Mouse (Mus musculus): ENCODE results near the gene Tmem143. TPM values are rescaled to one million over a fixed set of nuclear protein-coding genes. Genes with fewer than 3 reads are reported as not detected.
"Not testable (repeated sequence)": the region's sequence is repeated elsewhere in the genome, so short reads cannot be mapped to it uniquely, and the experiment has no call there.

Gene Tmem143
- polyA plus RNA-seq, 1 experiment from 2014 or later: 5.1 TPM

DNA sequence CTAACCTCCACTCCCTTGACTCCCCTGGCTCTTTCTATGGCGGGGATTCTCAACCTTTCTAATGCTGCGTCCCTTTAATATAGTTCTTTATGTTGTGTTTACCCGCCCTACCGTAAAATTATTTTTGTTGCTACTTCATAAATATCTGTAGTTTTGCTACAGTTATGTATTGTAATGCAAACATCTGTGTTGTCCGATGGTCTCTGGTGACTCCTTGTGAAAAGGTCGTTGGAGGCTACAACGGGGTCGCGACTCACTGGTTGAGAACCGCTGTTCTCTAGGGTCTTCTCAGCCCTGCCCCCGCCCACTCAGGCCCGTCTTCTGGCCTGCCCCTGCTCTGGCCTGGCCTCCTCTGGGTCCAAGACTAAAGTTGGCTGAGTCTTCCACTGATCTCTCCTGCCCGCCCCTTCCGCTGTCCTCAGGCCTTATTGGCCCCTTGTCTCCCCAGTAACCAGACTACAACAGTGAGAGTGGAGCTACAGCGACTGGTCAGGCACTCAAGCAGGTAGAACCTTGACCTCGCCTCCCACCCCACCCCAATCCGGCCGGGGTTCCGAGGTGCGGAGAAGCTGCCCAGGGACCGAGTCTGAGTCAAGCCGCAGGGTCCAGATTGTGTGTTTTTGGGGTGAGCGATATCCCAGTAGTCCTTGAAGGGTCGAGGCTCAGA lies 27.2 kb downstream of the Tmem143 start, which contains the start of gene Ccdc114:
Gene Ccdc114, plus strand, starts transcription at position 311 of the 667 bp plus-strand sequence.
- H3K27me3 ChIP-seq (ENCODE audit: control insufficient read depth, insufficient read depth, low read length): no peaks in the 10 kb centered on the region
- peak within 1 kb of the TSS; percentile 45 for H3K9ac ChIP-seq (replicated peaks; ENCODE audit: low read length)
- DNase-seq (peak; percentile 38), ATAC-seq (ENCODE audit: low FRiP score, low TSS enrichment) (0 out of 2 replicates have a peak, but pooled peaks have one; percentile 19)
- peak within 1 kb of the TSS; percentile 81 for H3K27ac ChIP-seq (replicated peaks; ENCODE audit: low read depth, low read length)
- H3K4me3 ChIP-seq (replicated peaks; ENCODE audit: low read depth, low read length): peak within 1 kb of the TSS; percentile 50
- no peaks in the 10 kb centered on the region for H3K9me3 ChIP-seq (ENCODE audit: control insufficient read depth, low read length)
- peaks cover 6% of the 10 kb centered on the region for H3K4me1 ChIP-seq (ENCODE audit: control insufficient read depth, insufficient read depth, low read length)
- H3K4me2 ChIP-seq (ENCODE audit: low read length): peak within 1 kb of the TSS; percentile 72
- no peaks in the 10 kb centered on the region for H3K36me3 ChIP-seq (ENCODE audit: control insufficient read depth, insufficient read depth, low read length)
- 3% methylated on average over 24 of the region's 24 CpGs for WGBS

DNA sequence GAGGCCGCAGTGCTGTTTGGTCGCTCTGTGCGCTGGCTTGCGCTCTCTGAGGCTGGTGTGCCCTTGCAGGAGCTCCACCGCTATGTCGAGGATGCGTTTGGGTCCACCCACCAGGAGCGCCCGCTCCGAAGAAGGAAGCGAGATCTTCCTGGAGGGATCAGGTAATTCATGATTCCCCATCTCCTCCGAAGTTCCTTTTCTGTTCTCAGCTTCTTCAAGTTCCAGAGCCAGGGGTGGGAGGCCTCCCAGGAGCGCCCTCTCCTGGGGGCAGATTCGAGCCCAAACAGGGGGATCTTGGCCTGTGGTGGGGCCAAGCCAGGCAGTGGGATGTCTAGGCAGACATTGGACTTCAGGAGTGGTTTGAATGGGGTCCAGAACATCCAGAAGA lies 27.7 kb downstream of the Tmem143 start:
- Histone ChIP-seq H3K27me3 (ENCODE audit: control insufficient read depth, insufficient read depth, low read length) (no peaks in the 10 kb centered on the region), H3K4me1 (ENCODE audit: control insufficient read depth, insufficient read depth, low read length) (peaks cover 6% of the 10 kb centered on the region), H3K27ac (replicated peaks; ENCODE audit: low read depth, low read length) (no peak overlapping the region), H3K36me3 (ENCODE audit: control insufficient read depth, insufficient read depth, low read length) (no peaks in the 10 kb centered on the region), H3K4me2 (ENCODE audit: low read length) (peak overlapping the region; percentile 72), H3K9ac (replicated peaks; ENCODE audit: low read length) (no peak overlapping the region), H3K4me3 (replicated peaks; ENCODE audit: low read depth, low read length) (peak overlapping the region; percentile 50), H3K9me3 (ENCODE audit: control insufficient read depth, low read length) (no peaks in the 10 kb centered on the region)
- ATAC-seq (ENCODE audit: low FRiP score, low TSS enrichment) (no peak), DNase-seq (no peak)
- WGBS: 14% methylated on average over 14 of the region's 14 CpGs

DNA sequence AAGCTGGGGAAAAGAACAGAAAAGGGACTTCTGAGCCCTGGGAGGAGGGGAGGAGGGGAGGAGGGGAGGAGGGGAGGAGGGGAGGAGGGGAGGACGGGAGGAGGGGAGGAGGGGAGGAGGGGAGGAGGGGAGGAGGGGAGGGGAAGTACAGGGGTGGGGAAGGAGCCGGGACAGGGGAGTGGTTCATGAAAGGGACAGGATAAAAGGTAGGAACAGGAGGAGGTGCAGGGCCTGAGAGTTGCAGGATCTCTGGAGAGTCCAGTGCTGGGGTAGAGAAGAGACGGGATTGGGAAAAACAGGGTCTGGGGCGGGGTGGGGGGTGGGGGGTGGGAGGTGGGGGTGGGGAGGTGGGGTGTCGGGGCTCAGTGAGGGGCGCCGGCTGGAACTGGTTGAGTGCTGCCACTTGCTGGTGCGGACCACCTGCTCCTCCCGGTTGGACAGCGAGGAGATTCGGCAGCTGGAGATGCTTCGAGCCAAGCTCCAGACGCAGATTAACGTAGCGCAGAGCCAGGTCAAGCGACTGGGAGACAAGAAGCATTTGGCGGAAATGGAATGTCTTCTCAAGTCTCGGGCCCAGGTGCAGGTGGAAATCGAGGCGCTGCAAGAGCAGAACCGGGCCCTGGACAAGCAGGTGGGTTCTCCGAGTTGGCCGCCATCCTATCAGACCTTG lies 32.0 kb downstream of the Tmem143 start:
- Histone ChIP-seq H3K4me3 (replicated peaks; ENCODE audit: low read depth, low read length) (no peak overlapping the region), H3K9ac (replicated peaks; ENCODE audit: low read length) (no peak overlapping the region)
- no peak for ATAC-seq (ENCODE audit: low FRiP score, low TSS enrichment)

DNA sequence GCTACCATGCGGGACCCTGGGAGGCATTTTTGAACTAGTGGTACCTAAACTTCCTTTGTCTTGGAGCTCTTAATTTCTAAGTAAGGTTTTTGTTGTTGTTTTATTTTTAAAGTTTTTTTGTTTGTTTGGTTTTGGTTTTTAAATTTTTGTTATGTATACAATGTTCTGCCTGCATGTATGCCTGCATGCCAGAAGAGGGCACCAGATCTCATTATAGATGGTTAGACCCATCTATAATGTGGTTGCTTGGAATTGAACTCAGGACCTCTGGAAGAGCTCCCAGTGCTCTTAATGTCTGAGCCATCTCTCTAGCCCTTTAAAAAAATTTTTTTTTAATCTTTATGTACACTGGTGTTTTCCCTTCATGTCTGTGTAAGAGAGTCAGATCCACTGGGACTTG lies 32.9 kb downstream of the Tmem143 start:
- H3K9ac ChIP-seq (replicated peaks; ENCODE audit: low read length): no peak overlapping the region
- H3K4me1 ChIP-seq (ENCODE audit: control insufficient read depth, insufficient read depth, low read length): no peaks in the 10 kb centered on the region
- 87% methylated on average over 1 of the region's 1 CpGs for WGBS
- no peak overlapping the region for H3K27ac ChIP-seq (replicated peaks; ENCODE audit: low read depth, low read length)
- H3K36me3 ChIP-seq (ENCODE audit: control insufficient read depth, insufficient read depth, low read length): no peaks in the 10 kb centered on the region
- no peak for DNase-seq
- ATAC-seq (ENCODE audit: low FRiP score, low TSS enrichment): no peak
- no peaks in the 10 kb centered on the region for H3K9me3 ChIP-seq (ENCODE audit: control insufficient read depth, low read length)
- no peak overlapping the region for H3K4me2 ChIP-seq (ENCODE audit: low read length)
- H3K4me3 ChIP-seq (replicated peaks; ENCODE audit: low read depth, low read length): no peak overlapping the region
- H3K27me3 ChIP-seq (ENCODE audit: control insufficient read depth, insufficient read depth, low read length): no peaks in the 10 kb centered on the region

More for the DNA sequence above, 32.0 kb downstream of the Tmem143 start:
- Histone ChIP-seq H3K9me3 (ENCODE audit: control insufficient read depth, low read length) (no peaks in the 10 kb centered on the region), H3K27me3 (ENCODE audit: control insufficient read depth, insufficient read depth, low read length) (no peaks in the 10 kb centered on the region), H3K27ac (replicated peaks; ENCODE audit: low read depth, low read length) (no peak overlapping the region), H3K4me2 (ENCODE audit: low read length) (peak overlapping the region; percentile 22; the same call in 1 of the 2 replicates), H3K36me3 (ENCODE audit: control insufficient read depth, insufficient read depth, low read length) (no peaks in the 10 kb centered on the region), H3K4me1 (ENCODE audit: control insufficient read depth, insufficient read depth, low read length) (no peaks in the 10 kb centered on the region)
- DNase-seq: peak; percentile 30
- WGBS: 14% methylated on average over 22 of the region's 23 CpGs

DNA sequence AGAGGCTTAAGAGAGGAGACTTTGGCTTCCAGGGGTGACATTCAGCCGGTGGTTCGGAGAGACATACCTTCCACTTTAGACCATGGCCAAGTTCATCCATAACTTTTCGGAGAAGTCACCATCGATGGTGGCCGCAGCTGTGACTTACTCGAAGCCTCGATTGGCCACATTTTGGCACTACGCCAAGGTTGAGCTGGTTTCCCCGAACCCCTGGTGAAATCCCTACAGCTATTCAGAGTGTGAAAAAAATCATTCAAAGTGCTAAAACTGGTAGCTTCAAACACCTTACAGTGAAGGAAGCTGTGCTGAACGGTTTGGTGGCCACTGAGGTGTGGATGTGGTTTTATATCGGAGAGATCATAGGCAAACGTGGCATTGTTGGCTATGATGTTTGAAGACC lies 37.0 kb downstream of the Tmem143 start:
- not testable (repeated sequence) for H3K9me3 ChIP-seq (ENCODE audit: control insufficient read depth, low read length); H3K4me2 ChIP-seq (ENCODE audit: low read length); DNase-seq; H3K9ac ChIP-seq (replicated peaks; ENCODE audit: low read length); H3K27me3 ChIP-seq (ENCODE audit: control insufficient read depth, insufficient read depth, low read length); H3K27ac ChIP-seq (replicated peaks; ENCODE audit: low read depth, low read length); H3K4me1 ChIP-seq (ENCODE audit: control insufficient read depth, insufficient read depth, low read length); H3K4me3 ChIP-seq (replicated peaks; ENCODE audit: low read depth, low read length); ATAC-seq (ENCODE audit: low FRiP score, low TSS enrichment); H3K36me3 ChIP-seq (ENCODE audit: control insufficient read depth, insufficient read depth, low read length)
- 93% methylated on average over 12 of the region's 12 CpGs for WGBS

DNA sequence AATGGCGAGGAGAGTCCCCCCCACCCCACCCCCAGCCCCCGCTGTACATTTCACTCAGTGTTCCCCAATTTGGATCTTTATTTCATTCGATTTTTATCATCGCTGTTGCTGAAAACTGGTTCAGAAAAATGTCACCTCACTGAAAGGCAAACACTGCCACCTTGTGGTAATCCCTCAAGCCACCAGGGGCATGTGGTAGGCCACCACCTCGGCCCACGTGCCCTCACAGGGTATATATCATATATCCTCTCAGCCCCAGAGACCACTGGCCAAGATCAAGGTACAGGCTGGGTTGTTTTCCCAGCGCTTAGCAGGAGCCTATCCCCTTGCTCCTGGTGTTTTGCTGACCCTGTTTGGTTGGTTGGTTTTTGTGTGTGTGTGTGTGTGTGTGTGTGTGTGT lies 38.4 kb downstream of the Tmem143 start:
- H3K9me3 ChIP-seq (ENCODE audit: control insufficient read depth, low read length): no peaks in the 10 kb centered on the region
- ATAC-seq (ENCODE audit: low FRiP score, low TSS enrichment): no peak

DNA sequence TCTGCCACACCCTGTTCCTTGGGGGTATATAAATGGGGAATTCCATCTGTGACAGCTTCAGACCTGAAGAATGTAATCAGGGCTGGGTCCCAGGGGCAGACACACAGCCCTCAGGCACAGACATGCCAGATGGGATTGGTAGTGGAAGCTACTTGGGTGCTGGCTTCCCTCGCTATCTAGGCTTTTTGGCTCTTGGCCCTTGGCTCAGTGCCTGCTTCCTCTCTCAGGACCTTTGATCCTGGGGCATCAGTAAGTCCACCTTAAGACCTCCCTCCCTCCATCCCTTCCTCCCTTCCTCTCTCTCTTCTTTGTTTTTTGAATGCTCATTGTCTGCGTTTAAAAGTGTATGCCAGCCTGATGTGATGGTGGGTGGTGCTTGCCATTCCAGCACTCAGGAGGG lies 43.1 kb downstream of the Tmem143 start:
- WGBS: 56% methylated on average over 2 of the region's 2 CpGs
- Histone ChIP-seq H3K27ac (replicated peaks; ENCODE audit: low read depth, low read length) (no peak overlapping the region), H3K4me2 (ENCODE audit: low read length) (no peak overlapping the region), H3K27me3 (ENCODE audit: control insufficient read depth, insufficient read depth, low read length) (no peaks in the 10 kb centered on the region), H3K4me1 (ENCODE audit: control insufficient read depth, insufficient read depth, low read length) (no peaks in the 10 kb centered on the region), H3K9me3 (ENCODE audit: control insufficient read depth, low read length) (no peaks in the 10 kb centered on the region), H3K9ac (replicated peaks; ENCODE audit: low read length) (no peak overlapping the region), H3K4me3 (replicated peaks; ENCODE audit: low read depth, low read length) (no peak overlapping the region), H3K36me3 (ENCODE audit: control insufficient read depth, insufficient read depth, low read length) (no peaks in the 10 kb centered on the region)
- no peak for ATAC-seq (ENCODE audit: low FRiP score, low TSS enrichment)
- no peak for DNase-seq

More for the DNA sequence above, 38.4 kb downstream of the Tmem143 start:
- H3K27ac ChIP-seq (replicated peaks; ENCODE audit: low read depth, low read length): no peak overlapping the region
- H3K4me2 ChIP-seq (ENCODE audit: low read length): no peak overlapping the region
- H3K36me3 ChIP-seq (ENCODE audit: control insufficient read depth, insufficient read depth, low read length): no peaks in the 10 kb centered on the region
- H3K27me3 ChIP-seq (ENCODE audit: control insufficient read depth, insufficient read depth, low read length): no peaks in the 10 kb centered on the region
- no peak overlapping the region for H3K9ac ChIP-seq (replicated peaks; ENCODE audit: low read length)
- peak; percentile 83 for DNase-seq
- H3K4me3 ChIP-seq (replicated peaks; ENCODE audit: low read depth, low read length): no peak overlapping the region
- 28% methylated on average over 7 of the region's 7 CpGs for WGBS
- H3K4me1 ChIP-seq (ENCODE audit: control insufficient read depth, insufficient read depth, low read length): no peaks in the 10 kb centered on the region

DNA sequence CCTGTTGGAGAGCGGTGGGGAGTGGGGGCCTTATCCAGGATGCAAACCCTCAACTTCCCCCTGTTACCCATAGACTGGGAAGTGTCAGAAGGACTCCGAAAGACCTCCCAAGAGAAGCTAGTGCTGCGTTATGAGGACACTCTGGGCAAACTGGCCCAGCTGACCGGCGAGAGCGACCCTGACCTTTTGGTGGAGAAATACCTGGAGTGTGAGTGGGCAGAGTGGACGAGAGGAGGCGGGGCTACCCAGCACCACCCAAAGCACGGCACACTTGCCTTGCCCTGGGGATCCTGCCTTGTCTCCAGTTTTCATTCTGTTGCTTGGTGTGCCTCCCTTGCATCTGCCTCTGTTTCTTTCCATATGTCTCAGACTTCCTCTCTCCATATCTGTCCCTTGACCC lies 45.2 kb downstream of the Tmem143 start:
- Histone ChIP-seq H3K4me3 (replicated peaks; ENCODE audit: low read depth, low read length) (no peak overlapping the region), H3K9me3 (ENCODE audit: control insufficient read depth, low read length) (no peaks in the 10 kb centered on the region), H3K27me3 (ENCODE audit: control insufficient read depth, insufficient read depth, low read length) (no peaks in the 10 kb centered on the region), H3K27ac (replicated peaks; ENCODE audit: low read depth, low read length) (no peak overlapping the region), H3K4me1 (ENCODE audit: control insufficient read depth, insufficient read depth, low read length) (no peaks in the 10 kb centered on the region), H3K4me2 (ENCODE audit: low read length) (no peak overlapping the region), H3K36me3 (ENCODE audit: control insufficient read depth, insufficient read depth, low read length) (no peaks in the 10 kb centered on the region), H3K9ac (replicated peaks; ENCODE audit: low read length) (no peak overlapping the region)
- ATAC-seq (ENCODE audit: low FRiP score, low TSS enrichment): no peak
- 93% methylated on average over 9 of the region's 9 CpGs for WGBS
- no peak for DNase-seq

DNA sequence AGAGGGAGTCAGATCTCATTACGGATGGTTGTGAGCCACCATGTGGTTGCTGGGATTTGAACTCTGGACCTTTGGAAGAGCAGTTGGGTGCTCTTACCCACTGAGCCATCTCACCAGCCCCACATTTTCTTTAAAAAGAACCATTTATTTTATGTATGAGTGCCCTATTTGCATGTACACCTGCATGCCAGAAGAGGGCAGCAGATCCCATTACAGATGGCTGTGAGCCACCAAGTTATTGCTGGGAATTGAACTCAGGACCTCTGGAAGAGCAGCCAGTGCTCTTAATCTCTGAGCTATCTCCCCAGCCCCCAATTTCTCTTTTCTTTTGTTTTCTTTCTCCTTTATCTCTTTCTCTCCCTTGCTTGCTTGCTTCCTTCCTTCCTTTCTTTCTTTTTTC lies 46.5 kb downstream of the Tmem143 start:
- not testable (repeated sequence) for DNase-seq; H3K36me3 ChIP-seq (ENCODE audit: control insufficient read depth, insufficient read depth, low read length); H3K4me1 ChIP-seq (ENCODE audit: control insufficient read depth, insufficient read depth, low read length); H3K9me3 ChIP-seq (ENCODE audit: control insufficient read depth, low read length); H3K27ac ChIP-seq (replicated peaks; ENCODE audit: low read depth, low read length); H3K9ac ChIP-seq (replicated peaks; ENCODE audit: low read length); H3K27me3 ChIP-seq (ENCODE audit: control insufficient read depth, insufficient read depth, low read length); H3K4me2 ChIP-seq (ENCODE audit: low read length); H3K4me3 ChIP-seq (replicated peaks; ENCODE audit: low read depth, low read length); ATAC-seq (ENCODE audit: low FRiP score, low TSS enrichment)
- WGBS: 82% methylated on average over 1 of the region's 1 CpGs

All from midbrain, embryonic 14.5 days (tissue).